Mouse (Mus musculus): ENCODE measurements around the gene Mepe. TPM values are rescaled to one million over a fixed set of nuclear protein-coding genes. Genes with fewer than 3 reads are reported as not detected.

Gene Mepe
- total and polyA plus RNA-seq, 3 experiments: not detected

DNA sequence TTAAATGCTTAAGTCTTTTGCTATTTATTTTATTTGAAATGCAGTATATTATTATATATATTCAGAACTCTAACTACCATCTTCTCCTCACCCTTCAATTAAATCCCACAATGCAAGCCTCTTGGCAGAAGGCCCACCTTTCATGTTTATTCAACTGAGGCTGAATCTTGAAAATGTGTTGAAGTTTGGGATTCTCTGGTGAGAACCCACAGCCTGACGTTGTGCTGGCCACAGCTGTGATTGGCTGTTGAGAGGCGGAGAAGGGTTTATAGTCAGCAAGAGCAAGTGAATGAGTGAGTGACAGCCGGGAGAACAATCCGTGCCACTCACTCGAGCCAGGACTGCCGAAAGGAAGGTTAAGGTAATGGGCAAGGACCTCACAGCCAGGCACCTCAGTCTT, 26.1 kb upstream of the Mepe start, which contains the start of gene Ibsp:
Gene Ibsp (plus strand): TSS at position 178 of the 400 bp plus-strand sequence.
- in situ Hi-C loops (cut with MboI; ENCODE audit: low pct_ligation_motif_present, low pct_unique_long_range_greater_than_20kb, low sequenced_read_pairs): no loop called here

DNA sequence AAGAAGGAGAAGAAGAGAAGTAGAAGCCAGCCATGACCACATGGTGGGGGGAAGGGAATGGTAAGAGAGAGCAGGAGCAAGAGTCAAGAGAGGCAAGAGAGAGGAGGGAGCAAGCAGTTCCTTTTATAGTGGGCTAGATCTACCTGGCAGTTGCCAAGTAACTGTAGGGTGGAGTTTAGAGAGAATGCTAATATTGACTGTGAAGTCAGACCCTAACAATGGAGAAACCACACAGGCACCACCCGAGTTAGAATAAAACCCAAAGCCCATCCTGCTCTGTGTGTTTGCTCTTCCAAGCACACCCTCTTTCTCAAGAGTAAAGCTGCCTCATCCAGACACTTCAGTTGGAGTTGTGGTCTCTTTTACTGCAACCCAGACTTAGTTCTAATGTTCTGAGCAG, 11.1 kb upstream of the Mepe start:
- no peaks in the 10 kb centered on the region for H3K79me2 ChIP-seq (replicated peaks; ENCODE audit: control insufficient read depth, extremely low read depth, insufficient read depth, poor library complexity, severe bottlenecking)
- H3K27ac ChIP-seq (ENCODE audit: insufficient read depth, low read depth): no peak overlapping the region
- dilution Hi-C loops (cut with MboI; ENCODE audit: extremely low pct_ligation_motif_present, extremely low pct_unique_long_range_greater_than_20kb, low sequenced_read_pairs) (no loop called here), in situ Hi-C loops (cut with MboI; ENCODE audit: low pct_ligation_motif_present, low pct_unique_long_range_greater_than_20kb, low sequenced_read_pairs) (no loop called here)
- H3K4me3 ChIP-seq (replicated peaks in 1 of 3; ENCODE audit: low read depth in 2 of 3, low read length in 2 of 3, poor library complexity in 1 of 3): no peak overlapping the region
- no peak overlapping the region for H3K9ac ChIP-seq (ENCODE audit: insufficient read depth, low read depth)
- no peaks in the 10 kb centered on the region for H3K4me1 ChIP-seq (ENCODE audit: control insufficient read depth in 1 of 2, insufficient read depth in 2 of 2)
- no peaks in the 10 kb centered on the region for H3K9me3 ChIP-seq (replicated peaks; ENCODE audit: low read length)
- no peaks in the 10 kb centered on the region for H3K36me3 ChIP-seq (replicated peaks in 1 of 2; ENCODE audit: control insufficient read depth in 1 of 2, insufficient read depth in 1 of 2, low read length in 1 of 2)
- no peak overlapping the region for H3K4me2 ChIP-seq (ENCODE audit: insufficient read depth, low read depth, poor library complexity, severe bottlenecking)
- TF ChIP-seq POLR2A (IDR thresholded peaks at IDR 0.05; ENCODE audit: low read depth, low read length) (no peak), MEF2A (IDR thresholded peaks at IDR 0.05; ENCODE audit: borderline replicate concordance, low read depth, low read length) (no peak), MAX (IDR thresholded peaks at IDR 0.05; ENCODE audit: low read length) (no peak), MXI1 (IDR thresholded peaks at IDR 0.05; ENCODE audit: low read depth, low read length) (no peak), ZNF384 (IDR thresholded peaks at IDR 0.05; ENCODE audit: low read depth, low read length) (no peak), CTCF (conservative IDR thresholded peaks at IDR 0.05 in 1 of 2, IDR thresholded peaks at IDR 0.05 in 1 of 2; ENCODE audit: low read depth in 2 of 2, low read length in 2 of 2) (no peak), ELF1 (IDR thresholded peaks at IDR 0.05; ENCODE audit: low read depth, low read length) (no peak), RCOR1 (conservative IDR thresholded peaks at IDR 0.05; ENCODE audit: low read depth, low read length) (no peak), SIN3A (IDR thresholded peaks at IDR 0.05; ENCODE audit: low read length) (no peak), MAZ (IDR thresholded peaks at IDR 0.05; ENCODE audit: low read depth, low read length) (no peak), USF1 (IDR thresholded peaks at IDR 0.05; ENCODE audit: low read depth, low read length) (no peak), UBTF (IDR thresholded peaks at IDR 0.05; ENCODE audit: low read depth, low read length) (no peak), MAFK (IDR thresholded peaks at IDR 0.05; ENCODE audit: insufficient replicate concordance, low read length) (no peak), ZMIZ1 (IDR thresholded peaks at IDR 0.05; ENCODE audit: low read depth, low read length) (no peak), CHD1 (IDR thresholded peaks at IDR 0.05; ENCODE audit: low read depth, low read length) (no peak), GABPA (IDR thresholded peaks at IDR 0.05; ENCODE audit: insufficient replicate concordance, low read depth, low read length) (no peak), ZKSCAN1 (IDR thresholded peaks at IDR 0.05; ENCODE audit: borderline replicate concordance, low read depth, low read length) (no peak), JUND (conservative IDR thresholded peaks at IDR 0.05; ENCODE audit: low read depth, low read length) (no peak), BHLHE40 (IDR thresholded peaks at IDR 0.05; ENCODE audit: low read depth, low read length) (no peak), ZC3H11A (IDR thresholded peaks at IDR 0.05; ENCODE audit: low read depth, low read length) (no peak)
- no peaks in the 10 kb centered on the region for H3K27me3 ChIP-seq (replicated peaks)
- no peak for DNase-seq (ENCODE audit: extremely low read depth)

More for the DNA sequence above, 26.1 kb upstream of the Mepe start, which contains the start of gene Ibsp:
- no peak within 1 kb of the TSS for H3K4me3 ChIP-seq (replicated peaks in 1 of 3; ENCODE audit: low read depth in 2 of 3, low read length in 2 of 3, poor library complexity in 1 of 3)
- H3K9me3 ChIP-seq (replicated peaks; ENCODE audit: low read length): no peaks in the 10 kb centered on the region
- H3K4me1 ChIP-seq (ENCODE audit: control insufficient read depth in 1 of 2, insufficient read depth in 2 of 2): no peaks in the 10 kb centered on the region
- no peak within 1 kb of the TSS for H3K27ac ChIP-seq (ENCODE audit: insufficient read depth, low read depth)
- no peaks in the 10 kb centered on the region for H3K27me3 ChIP-seq (replicated peaks)
- no peak for TF ChIP-seq NRF1 (IDR thresholded peaks at IDR 0.05; ENCODE audit: low read depth, low read length)
- no peak for TF ChIP-seq ELF1 (IDR thresholded peaks at IDR 0.05; ENCODE audit: low read depth, low read length)
- no peak for TF ChIP-seq MXI1 (IDR thresholded peaks at IDR 0.05; ENCODE audit: low read depth, low read length)
- no peak for TF ChIP-seq SMC3 (IDR thresholded peaks at IDR 0.05; ENCODE audit: low read depth, low read length)
- TF ChIP-seq BHLHE40 (IDR thresholded peaks at IDR 0.05; ENCODE audit: low read depth, low read length): no peak
- TF ChIP-seq GABPA (IDR thresholded peaks at IDR 0.05; ENCODE audit: insufficient replicate concordance, low read depth, low read length): no peak
- TF ChIP-seq ETS1 (conservative IDR thresholded peaks at IDR 0.05; ENCODE audit: low read depth, low read length): no peak
- no peak for TF ChIP-seq PAX5 (IDR thresholded peaks at IDR 0.05; ENCODE audit: low read length)
- TF ChIP-seq MAFK (IDR thresholded peaks at IDR 0.05; ENCODE audit: insufficient replicate concordance, low read length): no peak
- no peak for TF ChIP-seq RAD21 (IDR thresholded peaks at IDR 0.05; ENCODE audit: low read depth, low read length)
- TF ChIP-seq POLR2AphosphoS2 (IDR thresholded peaks at IDR 0.05; ENCODE audit: low read depth, low read length): no peak
- no peak for TF ChIP-seq ZNF384 (IDR thresholded peaks at IDR 0.05; ENCODE audit: low read depth, low read length)
- H3K79me2 ChIP-seq (replicated peaks; ENCODE audit: control insufficient read depth, extremely low read depth, insufficient read depth, poor library complexity, severe bottlenecking): no peaks in the 10 kb centered on the region
- no peak within 1 kb of the TSS for H3K9ac ChIP-seq (ENCODE audit: insufficient read depth, low read depth)
- H3K4me2 ChIP-seq (ENCODE audit: insufficient read depth, low read depth, poor library complexity, severe bottlenecking): no peak within 1 kb of the TSS
- no peaks in the 10 kb centered on the region for H3K36me3 ChIP-seq (replicated peaks in 1 of 2; ENCODE audit: control insufficient read depth in 1 of 2, insufficient read depth in 1 of 2, low read length in 1 of 2)
- dilution Hi-C loops (cut with MboI; ENCODE audit: extremely low pct_ligation_motif_present, extremely low pct_unique_long_range_greater_than_20kb, low sequenced_read_pairs): no loop called here
- no peak for DNase-seq (ENCODE audit: extremely low read depth)
